Mouse (Mus musculus) MEL (cell line): Measurements from ENCODE around the gene Zg16. TPM values are rescaled to one million over a fixed set of nuclear protein-coding genes. Genes with fewer than 3 reads are reported as not detected.
A peak's percentile ranks its signal among the peaks of the same experiment; 100 is the strongest.

Experiments
- DNase-seq: peaks from one replicate; pipeline ENCODE4 v3.0.0; 2011; ENCODE audit warnings: low read depth, low spot score
- H3K27ac ChIP-seq: 2 replicates; pipeline ENCODE4 v1.5.1; 2012; ENCODE audit warnings: low read depth, mild to moderate bottlenecking, control low read depth, low read length, moderate library complexity; ENCODE audit not compliant: control insufficient read depth
- H3K27me3 ChIP-seq, 2 experiments: fragments of 150-350 bp in 1 of 2; sonication (generic) in 1 of 2; 2 replicates each; pipeline ENCODE4 v1.6.1; 2012; ENCODE audit warnings: low read length in 2 of 2, mild to moderate bottlenecking in 2 of 2, improper control_type of control experiment in 1 of 2, moderate library complexity in 1 of 2; ENCODE audit not compliant: insufficient read depth in 2 of 2, control insufficient read depth in 1 of 2
- H3K36me3 ChIP-seq, 2 experiments: 2 replicates each; pipeline ENCODE4 v1.6.1; 2012 to 2014; ENCODE audit warnings: low read length in 2 of 2, improper control_type of control experiment in 1 of 2, inconsistent platforms in 1 of 2, mild to moderate bottlenecking in 1 of 2; ENCODE audit not compliant: insufficient read depth in 2 of 2, control insufficient read depth in 1 of 2
- H3K4me1 ChIP-seq, 2 experiments: fragments of 150-350 bp in 1 of 2; sonication (generic) in 1 of 2; 2 replicates each; pipeline ENCODE4 v1.6.1; 2012; ENCODE audit warnings: low read length in 2 of 2, improper control_type of control experiment in 1 of 2, mild to moderate bottlenecking in 1 of 2; ENCODE audit not compliant: insufficient read depth in 2 of 2, control insufficient read depth in 1 of 2
- H3K4me3 ChIP-seq, 2 experiments: fragments of 150-350 bp in 1 of 2; sonication (generic) in 1 of 2; 2 replicates each; pipeline ENCODE4 v1.5.1; 2012; ENCODE audit warnings: low read depth in 2 of 2, low read length in 2 of 2, mild to moderate bottlenecking in 2 of 2, moderate library complexity in 2 of 2, control low read depth in 1 of 2, improper control_type of control experiment in 1 of 2; ENCODE audit not compliant: control insufficient read depth in 1 of 2, insufficient read depth in 1 of 2
- H3K79me2 ChIP-seq: 2 replicates; pipeline ENCODE4 v1.6.1; 2012; ENCODE audit warnings: mild to moderate bottlenecking, low read length, moderate library complexity; ENCODE audit not compliant: control insufficient read depth, poor library complexity, insufficient read depth
- H3K9ac ChIP-seq: 2 replicates; pipeline ENCODE4 v1.6.1; 2012; ENCODE audit warnings: low read depth, mild to moderate bottlenecking, control low read depth, low read length, moderate library complexity; ENCODE audit not compliant: control insufficient read depth, poor library complexity, severe bottlenecking
- H3K9me3 ChIP-seq: fragments of 150-350 bp; sonication (generic); replicated peaks from 2 replicates; pipeline ENCODE4 v1.6.1; 2012; ENCODE audit warnings: mild to moderate bottlenecking, low read length, improper control_type of control experiment, moderate library complexity; ENCODE audit not compliant: insufficient read depth
- BHLHE40 ChIP-seq: IDR thresholded peaks from 2 replicates; pipeline ENCODE4 v1.6.1; 2012; ENCODE audit warnings: low read depth, mild to moderate bottlenecking, inconsistent platforms, low read length, improper control_type of control experiment, borderline replicate concordance
- CHD1 ChIP-seq: IDR thresholded peaks from 2 replicates; pipeline ENCODE4 v1.6.1; 2012; ENCODE audit warnings: low read depth, mild to moderate bottlenecking, inconsistent platforms, low read length, improper control_type of control experiment
- CHD2 ChIP-seq: IDR thresholded peaks from 2 replicates; pipeline ENCODE4 v1.6.1; 2011; ENCODE audit warnings: low read length, improper control_type of control experiment
- CTCF ChIP-seq, 3 experiments: IDR thresholded peaks in 2 of 3; conservative IDR thresholded peaks in 1 of 3; 2 replicates each; pipeline ENCODE4 v1.5.1; 2011 to 2012; ENCODE audit warnings: low read length in 3 of 3, low read depth in 2 of 3, mild to moderate bottlenecking in 2 of 3, improper control_type of control experiment in 1 of 3, inconsistent platforms in 1 of 3, mixed read lengths in 1 of 3, moderate library complexity in 1 of 3; ENCODE audit not compliant: control insufficient read depth in 1 of 3, insufficient read depth in 1 of 3, poor library complexity in 1 of 3, severe bottlenecking in 1 of 3
- ELF1 ChIP-seq: IDR thresholded peaks from 2 replicates; pipeline ENCODE4 v1.6.1; 2014; ENCODE audit warnings: low read depth, mild to moderate bottlenecking, inconsistent platforms, low read length, improper control_type of control experiment, moderate library complexity
- EP300 ChIP-seq, 2 experiments: IDR thresholded peaks; 2 replicates each; pipeline ENCODE4 v1.6.1; 2011; ENCODE audit warnings: improper control_type of control experiment in 2 of 2, low read length in 2 of 2, low read depth in 1 of 2, mild to moderate bottlenecking in 1 of 2
- GABPA ChIP-seq: IDR thresholded peaks from 2 replicates; pipeline ENCODE4 v1.6.1; 2012; ENCODE audit warnings: low read depth, mild to moderate bottlenecking, inconsistent platforms, low read length, improper control_type of control experiment, moderate library complexity
- HCFC1 ChIP-seq: IDR thresholded peaks from 2 replicates; pipeline ENCODE4 v1.6.1; 2012; ENCODE audit warnings: low read depth, mild to moderate bottlenecking, inconsistent platforms, low read length, improper control_type of control experiment, moderate library complexity
- JUND ChIP-seq: IDR thresholded peaks from 2 replicates; pipeline ENCODE4 v1.6.1; 2011; ENCODE audit warnings: low read depth, mild to moderate bottlenecking, improper control_type of control experiment, low read length
- MAFK ChIP-seq: IDR thresholded peaks from 2 replicates; pipeline ENCODE4 v1.6.1; 2011; ENCODE audit warnings: low read depth, mild to moderate bottlenecking, low read length, improper control_type of control experiment, borderline replicate concordance
- MYC ChIP-seq: IDR thresholded peaks from 2 replicates; pipeline ENCODE4 v1.6.1; 2011; ENCODE audit warnings: low read depth, mild to moderate bottlenecking, low read length, improper control_type of control experiment, moderate library complexity
- NELFE ChIP-seq: IDR thresholded peaks from 2 replicates; pipeline ENCODE4 v1.6.1; 2011; ENCODE audit warnings: low read depth, low read length, improper control_type of control experiment
- NRF1 ChIP-seq: IDR thresholded peaks from 2 replicates; pipeline ENCODE4 v1.6.1; 2014; ENCODE audit warnings: low read depth, mild to moderate bottlenecking, inconsistent platforms, low read length, improper control_type of control experiment, moderate library complexity; ENCODE audit not compliant: poor library complexity, insufficient read depth, severe bottlenecking
- POLR2AphosphoS2 ChIP-seq: IDR thresholded peaks from 2 replicates; pipeline ENCODE4 v1.6.1; 2011; ENCODE audit warnings: low read length, improper control_type of control experiment
- POLR2AphosphoS5 ChIP-seq: IDR thresholded peaks from 2 replicates; pipeline ENCODE4 v1.6.1; 2012; ENCODE audit warnings: low read depth, borderline replicate concordance, mild to moderate bottlenecking, inconsistent platforms, low read length, moderate library complexity, mixed read lengths
- RCOR1 ChIP-seq: IDR thresholded peaks from 2 replicates; pipeline ENCODE4 v1.6.1; 2012; ENCODE audit warnings: low read depth, mild to moderate bottlenecking, inconsistent platforms, low read length, improper control_type of control experiment
- SIN3A ChIP-seq: IDR thresholded peaks from 2 replicates; pipeline ENCODE4 v1.6.1; 2012; ENCODE audit warnings: low read length, improper control_type of control experiment, inconsistent platforms
- SMC3 ChIP-seq: IDR thresholded peaks from 2 replicates; pipeline ENCODE4 v1.6.1; 2011; ENCODE audit warnings: low read depth, low read length, improper control_type of control experiment
- TAL1 ChIP-seq: IDR thresholded peaks from 2 replicates; pipeline ENCODE4 v1.6.1; 2012; ENCODE audit warnings: mild to moderate bottlenecking, inconsistent platforms, low read length, moderate library complexity, mixed read lengths
- TCF12 ChIP-seq: IDR thresholded peaks from 2 replicates; pipeline ENCODE4 v1.6.1; 2014; ENCODE audit warnings: low read depth, mild to moderate bottlenecking, inconsistent platforms, low read length, improper control_type of control experiment, moderate library complexity
- UBTF ChIP-seq: IDR thresholded peaks from 2 replicates; pipeline ENCODE4 v1.6.1; 2012; ENCODE audit warnings: low read depth, mild to moderate bottlenecking, inconsistent platforms, low read length, improper control_type of control experiment, moderate library complexity, borderline replicate concordance; ENCODE audit not compliant: insufficient read depth
- USF1 ChIP-seq: IDR thresholded peaks from 2 replicates; pipeline ENCODE4 v1.6.1; 2014; ENCODE audit warnings: low read depth, mild to moderate bottlenecking, inconsistent platforms, low read length, improper control_type of control experiment, moderate library complexity
- ZC3H11A ChIP-seq: IDR thresholded peaks from 2 replicates; pipeline ENCODE4 v1.6.1; 2012; ENCODE audit warnings: low read depth, mild to moderate bottlenecking, inconsistent platforms, low read length, improper control_type of control experiment
- ZNF384 ChIP-seq: IDR thresholded peaks from 2 replicates; pipeline ENCODE4 v1.6.1; 2012; ENCODE audit warnings: low read depth, mild to moderate bottlenecking, inconsistent platforms, low read length, improper control_type of control experiment
- polyA plus RNA-seq, 2 experiments: library from polyadenylated mRNA; stranded (reverse) in 1 of 2; unstranded in 1 of 2; fragments of >175 nt in 1 of 2; fragments of >200 nt in 1 of 2; gene quantifications; 2 replicates each; pipeline versions ENCODE4 v1.2.1 to v1.2.4; 2012; ENCODE audit warnings: low replicate concordance in 2 of 2, low read depth in 1 of 2; ENCODE audit not compliant: insufficient read length in 2 of 2, insufficient read depth in 1 of 2, missing spikeins in 1 of 2
- total RNA-seq: library from RNA; depleted of rRNA; stranded (reverse); fragments of 300-350 nt; gene quantifications from 2 replicates; pipeline ENCODE4 v1.2.3, GENCODE M21; 2012

Gene Zg16
- total and polyA plus RNA-seq, 3 experiments: 50.4 to 89.3 TPM; not detected in 1

GRCm38 (mm10) chr7:127014320-127014719 is 72.8 kb downstream of the Zg16 start, which contains the start of gene Mvp (continued):
- no peak for TF ChIP-seq POLR2AphosphoS5
- no peak for TF ChIP-seq RCOR1
- no peak for TF ChIP-seq BHLHE40
- no peak for TF ChIP-seq UBTF
- no peak for TF ChIP-seq GABPA
- no peak for TF ChIP-seq CHD2
- TF ChIP-seq NRF1: no peak
- TF ChIP-seq JUND: no peak
- peak; percentile 94 for TF ChIP-seq SIN3A
- TF ChIP-seq, all 39 proteins: peak for 12

DNA sequence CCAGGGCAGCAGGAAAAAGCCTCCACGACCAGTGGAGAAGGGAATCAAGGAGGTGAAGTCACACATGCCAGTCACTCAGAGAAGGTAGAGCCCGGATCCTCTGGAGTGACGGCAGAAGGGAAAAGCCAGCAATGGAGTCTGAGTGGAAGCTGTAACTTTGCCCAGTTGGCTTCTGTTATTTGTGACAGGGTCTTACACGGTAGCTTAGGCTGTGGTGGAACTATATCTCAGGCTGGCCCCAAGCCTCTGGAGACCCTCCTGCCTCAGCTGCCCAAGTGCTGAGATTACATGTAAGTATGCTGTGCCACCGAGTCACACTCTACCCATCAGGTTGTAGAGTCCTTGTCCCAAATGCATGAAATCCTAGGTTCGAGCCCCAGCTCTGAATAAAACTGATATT is 73.7 kb downstream of the Zg16 start:
- Histone ChIP-seq H3K36me3 (peaks cover 0 to 24% of the 10 kb centered on the region in 2 experiments; a peak in 2 of 4 replicates), H3K27ac (no peak overlapping the region), H3K27me3 (no peaks in the 10 kb centered on the region), H3K79me2 (peaks cover 36% of the 10 kb centered on the region), H3K9me3 (no peaks in the 10 kb centered on the region), H3K4me1 (peaks cover 3 to 27% of the 10 kb centered on the region in 2 experiments), H3K9ac (no peak overlapping the region), H3K4me3 (no peak overlapping the region)
- no peak for DNase-seq
- TF ChIP-seq EP300 (IDR thresholded peaks at IDR 0.05; ENCODE audit: low read depth in 1 of 2, low read length in 2 of 2) (no peak), NELFE (no peak), ELF1 (no peak), BHLHE40 (no peak), MYC (no peak), POLR2AphosphoS5 (no peak), GABPA (no peak), TCF12 (no peak), CTCF (IDR thresholded peaks at IDR 0.05 in 2 of 3, conservative IDR thresholded peaks at IDR 0.05 in 1 of 3; ENCODE audit: control insufficient read depth in 1 of 3, insufficient read depth in 1 of 3, low read depth in 2 of 3, low read length in 3 of 3, poor library complexity in 1 of 3, severe bottlenecking in 1 of 3) (no peak), CHD2 (no peak), ZNF384 (no peak), MAFK (no peak), POLR2AphosphoS2 (no peak), ZC3H11A (no peak), TAL1 (no peak), USF1 (no peak), CHD1 (no peak), JUND (no peak), HCFC1 (no peak), SMC3 (no peak)
